Mouse (Mus musculus) liver, postnatal 0 days (tissue): ENCODE measurements around the gene Sh3d19.

Experiments used
- CTCF ChIP-seq: sonication (generic); IDR thresholded peaks from 2 replicates; pipeline ENCODE4 v1.5.1; 2016; ENCODE audit warnings: antibody characterized with exemption, low read depth
- EP300 ChIP-seq: IDR thresholded peaks from 2 replicates; pipeline ENCODE4 v1.6.1; 2016; ENCODE audit warnings: antibody characterized with exemption, low read depth, mild to moderate bottlenecking

GRCm38 (mm10) chr3:86142934-86143317, 172.0 kb downstream of the Sh3d19 start:
- TF ChIP-seq CTCF (no peak), EP300 (no peak)
